Mouse (Mus musculus): ENCODE results near the gene Gss. TPM values are rescaled to one million over a fixed set of nuclear protein-coding genes. Genes with fewer than 3 reads are reported as not detected.

Gene Gss
- total and polyA plus RNA-seq, 2 experiments from 2014 or later: 14.7 to 15.4 TPM

GRCm38 (mm10) chr2:155590876-155591275 is 1.7 kb downstream of the Gss start:
- 92% methylated on average over 2 of the region's 2 CpGs for WGBS
- Histone ChIP-seq H3K9me3 (ENCODE audit: low read length) (no peaks in the 10 kb centered on the region), H3K27me3 (ENCODE audit: insufficient read depth, low read length) (no peaks in the 10 kb centered on the region), H3K36me3 (ENCODE audit: insufficient read depth, low read length) (no peaks in the 10 kb centered on the region), H3K4me1 (ENCODE audit: insufficient read depth, low read length) (0 out of 2 replicates have a peak, but pooled peaks cover 3% of the 10 kb centered on the region), H3K4me2 (ENCODE audit: low read depth, low read length) (no peak overlapping the region), H3K4me3 (ENCODE audit: low read length) (no peak overlapping the region), H3K9ac (replicated peaks; ENCODE audit: low read length) (no peak overlapping the region), H3K27ac (no peak overlapping the region)
- ATAC-seq (no peak), DNase-seq (ENCODE audit: low spot score) (no peak)
- no peak for TF ChIP-seq CTCF (IDR thresholded peaks at IDR 0.05; ENCODE audit: low read depth)

GRCm38 (mm10) chr2:155589521-155589920 is 3.1 kb downstream of the Gss start:
- ATAC-seq: no peak
- H3K4me1 ChIP-seq (ENCODE audit: insufficient read depth, low read length): 0 out of 2 replicates have a peak, but pooled peaks cover 3% of the 10 kb centered on the region
- no peaks in the 10 kb centered on the region for H3K36me3 ChIP-seq (ENCODE audit: insufficient read depth, low read length)
- no peak overlapping the region for H3K4me2 ChIP-seq (ENCODE audit: low read depth, low read length)
- TF ChIP-seq CTCF (IDR thresholded peaks at IDR 0.05; ENCODE audit: low read depth): no peak
- H3K27me3 ChIP-seq (ENCODE audit: insufficient read depth, low read length): no peaks in the 10 kb centered on the region
- H3K27ac ChIP-seq: no peak overlapping the region
- DNase-seq (ENCODE audit: low spot score): no peak
- 67% methylated on average over 6 of the region's 6 CpGs for WGBS
- H3K9ac ChIP-seq (replicated peaks; ENCODE audit: low read length): no peak overlapping the region
- no peak overlapping the region for H3K4me3 ChIP-seq (ENCODE audit: low read length)
- no peaks in the 10 kb centered on the region for H3K9me3 ChIP-seq (ENCODE audit: low read length)

- H3K27ac ChIP-seq: no peak overlapping the region
- no peak for TF ChIP-seq CTCF (IDR thresholded peaks at IDR 0.05; ENCODE audit: low read depth)
- ATAC-seq: no peak
Observed at GRCm38 (mm10) chr2:155588136-155588535, 4.5 kb downstream of the Gss start.

DNA sequence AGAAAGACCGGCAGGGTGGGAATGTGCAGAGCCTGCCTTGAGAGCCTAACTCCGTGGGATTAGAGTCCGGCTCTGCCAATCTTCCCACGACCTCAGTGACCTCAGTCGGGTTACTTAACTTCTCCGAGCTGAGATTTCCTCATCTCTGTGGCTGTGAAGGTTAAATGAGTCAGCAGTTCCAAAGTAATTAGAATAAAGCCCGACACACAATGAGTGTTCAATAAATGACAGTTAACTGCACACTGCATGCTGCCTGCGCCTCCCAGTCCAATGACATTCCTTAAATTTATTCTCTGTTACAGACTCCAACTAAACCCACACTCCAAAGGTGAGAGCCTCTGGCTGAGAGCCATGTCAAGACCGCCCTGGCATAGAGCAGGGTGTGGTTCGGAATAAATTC is 7.1 kb downstream of the Gss start:
- Histone ChIP-seq H3K27me3 (ENCODE audit: insufficient read depth, low read length) (no peaks in the 10 kb centered on the region), H3K4me3 (ENCODE audit: low read length) (no peak overlapping the region), H3K27ac (no peak overlapping the region), H3K4me1 (ENCODE audit: insufficient read depth, low read length) (no peaks in the 10 kb centered on the region), H3K9ac (replicated peaks; ENCODE audit: low read length) (no peak overlapping the region), H3K4me2 (ENCODE audit: low read depth, low read length) (no peak overlapping the region), H3K36me3 (ENCODE audit: insufficient read depth, low read length) (no peaks in the 10 kb centered on the region), H3K9me3 (ENCODE audit: low read length) (no peaks in the 10 kb centered on the region)
- DNase-seq (ENCODE audit: low spot score) (no peak), ATAC-seq (no peak)
- 60% methylated on average over 10 of the region's 10 CpGs for WGBS
- no peak for TF ChIP-seq CTCF (IDR thresholded peaks at IDR 0.05; ENCODE audit: low read depth)

More at GRCm38 (mm10) chr2:155588136-155588535, 4.5 kb downstream of the Gss start:
- no peak overlapping the region for H3K4me3 ChIP-seq (ENCODE audit: low read length)
- no peaks in the 10 kb centered on the region for H3K27me3 ChIP-seq (ENCODE audit: insufficient read depth, low read length)
- no peak overlapping the region for H3K4me2 ChIP-seq (ENCODE audit: low read depth, low read length)
- no peak for DNase-seq (ENCODE audit: low spot score)
- H3K4me1 ChIP-seq (ENCODE audit: insufficient read depth, low read length): 0 out of 2 replicates have a peak, but pooled peaks cover 3% of the 10 kb centered on the region
- H3K9ac ChIP-seq (replicated peaks; ENCODE audit: low read length): no peak overlapping the region
- H3K36me3 ChIP-seq (ENCODE audit: insufficient read depth, low read length): no peaks in the 10 kb centered on the region
- H3K9me3 ChIP-seq (ENCODE audit: low read length): no peaks in the 10 kb centered on the region
- 82% methylated on average over 3 of the region's 3 CpGs for WGBS

- ATAC-seq: no peak
- Histone ChIP-seq H3K9ac (replicated peaks; ENCODE audit: low read length) (no peak overlapping the region), H3K27me3 (ENCODE audit: insufficient read depth, low read length) (no peaks in the 10 kb centered on the region), H3K4me3 (ENCODE audit: low read length) (no peak overlapping the region), H3K27ac (no peak overlapping the region), H3K36me3 (ENCODE audit: insufficient read depth, low read length) (no peaks in the 10 kb centered on the region), H3K4me1 (ENCODE audit: insufficient read depth, low read length) (no peaks in the 10 kb centered on the region), H3K4me2 (ENCODE audit: low read depth, low read length) (no peak overlapping the region), H3K9me3 (ENCODE audit: low read length) (no peaks in the 10 kb centered on the region)
- DNase-seq (ENCODE audit: low spot score): no peak
- no peak for TF ChIP-seq CTCF (IDR thresholded peaks at IDR 0.05; ENCODE audit: low read depth)
- 84% methylated on average over 9 of the region's 9 CpGs for WGBS
Observed at GRCm38 (mm10) chr2:155585082-155585481, 7.5 kb downstream of the Gss start.

- no peaks in the 10 kb centered on the region for H3K36me3 ChIP-seq (ENCODE audit: insufficient read depth, low read length)
- no peak overlapping the region for H3K4me3 ChIP-seq (ENCODE audit: low read length)
- H3K27ac ChIP-seq: no peak overlapping the region
- peak; percentile 74 for DNase-seq (ENCODE audit: low spot score)
- peak; percentile 87 for TF ChIP-seq CTCF (IDR thresholded peaks at IDR 0.05; ENCODE audit: low read depth)
- H3K27me3 ChIP-seq (ENCODE audit: insufficient read depth, low read length): no peaks in the 10 kb centered on the region
- H3K9me3 ChIP-seq (ENCODE audit: low read length): no peaks in the 10 kb centered on the region
- WGBS: 42% methylated on average over 5 of the region's 5 CpGs
- no peak overlapping the region for H3K9ac ChIP-seq (replicated peaks; ENCODE audit: low read length)
- 0 out of 2 replicates have a peak, but pooled peaks have one; percentile 24 for ATAC-seq
- no peaks in the 10 kb centered on the region for H3K4me1 ChIP-seq (ENCODE audit: insufficient read depth, low read length)
- H3K4me2 ChIP-seq (ENCODE audit: low read depth, low read length): no peak overlapping the region
Observed at GRCm38 (mm10) chr2:155583927-155584530, 8.6 kb downstream of the Gss start.

DNA sequence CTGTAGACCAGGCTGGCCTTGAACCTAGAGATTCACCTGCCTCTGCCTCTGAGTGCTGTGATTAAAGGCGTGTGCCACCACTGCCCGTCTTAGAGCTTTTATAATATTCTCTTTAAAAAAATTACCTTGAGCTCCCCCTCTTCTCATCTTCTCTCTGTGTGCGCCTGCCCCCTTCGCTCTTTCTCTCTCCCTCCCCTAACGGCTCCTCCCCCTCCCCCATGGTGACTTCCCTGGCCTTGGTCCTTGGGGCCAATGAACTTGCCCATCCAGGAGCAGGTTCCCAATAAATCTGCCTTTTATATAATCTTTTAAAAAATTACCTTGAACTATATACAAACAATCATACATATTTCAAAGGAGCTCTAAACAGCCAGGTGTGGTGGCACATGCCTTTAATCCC is 9.6 kb downstream of the Gss start:
- ATAC-seq: no peak
- Histone ChIP-seq H3K27me3 (ENCODE audit: insufficient read depth, low read length) (no peaks in the 10 kb centered on the region), H3K4me3 (ENCODE audit: low read length) (no peak overlapping the region), H3K36me3 (ENCODE audit: insufficient read depth, low read length) (no peaks in the 10 kb centered on the region), H3K9me3 (ENCODE audit: low read length) (no peaks in the 10 kb centered on the region), H3K27ac (no peak overlapping the region), H3K4me2 (ENCODE audit: low read depth, low read length) (no peak overlapping the region), H3K9ac (replicated peaks; ENCODE audit: low read length) (no peak overlapping the region), H3K4me1 (ENCODE audit: insufficient read depth, low read length) (no peaks in the 10 kb centered on the region)
- DNase-seq (ENCODE audit: low spot score): no peak
- no peak for TF ChIP-seq CTCF (IDR thresholded peaks at IDR 0.05; ENCODE audit: low read depth)
- WGBS: 91% methylated on average over 5 of the region's 5 CpGs
